Mouse (Mus musculus): ENCODE results near the gene Rnf38.

DNA sequence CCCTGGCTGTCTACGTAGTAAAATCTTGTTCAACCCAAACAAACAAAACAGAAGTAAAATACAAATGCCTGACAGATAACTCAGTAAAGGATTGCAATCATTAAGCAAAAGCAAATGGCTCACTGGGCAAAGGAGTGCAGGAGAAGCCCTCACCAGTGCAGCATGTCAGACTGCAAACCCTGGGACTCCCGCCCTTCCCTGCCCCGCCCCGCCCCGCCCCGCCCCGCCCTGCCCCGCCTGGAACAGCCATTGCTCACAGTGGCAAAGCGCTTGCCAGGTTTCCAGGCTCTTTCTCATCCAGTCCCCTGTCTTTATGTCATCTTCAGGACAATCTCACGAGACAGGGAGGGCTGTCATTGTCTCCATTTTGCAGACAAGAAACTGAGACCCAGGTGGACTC is 16.1 kb upstream of the Rnf38 start:
- TF ChIP-seq POLR2A (IDR thresholded peaks at IDR 0.05; ENCODE audit: insufficient read depth, low read length) (no peak), CTCF (IDR thresholded peaks at IDR 0.05; ENCODE audit: low read depth, low read length) (no peak), EP300 (IDR thresholded peaks at IDR 0.05; ENCODE audit: insufficient read depth, low read depth, low read length) (no peak)
